ENCODE assay signal across 14 mouse cellular contexts in genomic region chr4:91111684-91112681, GRCm38 (mm10).
A peak's percentile ranks its signal among the peaks of the same experiment; 100 is the strongest.
DNase-seq lines count a peak whose midpoint lies in the region; ATAC-seq lines count a peak whose summit lies in the region.
"Had no signal": no experiment of that assay in that cellular context is flagged by ENCODE, and none has a peak within 500 bp of the region (broad histone marks: within the 10 kb centered on the region; RNA-seq: fewer than 3 reads in every experiment).

No protein-coding gene starts in this region.

- WGBS in neural tube, embryonic 14.5 days = 75% methylated on average over 11 of the region's 11 CpGs

- no peaks in the 10 kb centered on the region for H3K27me3 ChIP-seq in neural tube, embryonic 14.5 days (ENCODE audit: control insufficient read depth, insufficient read depth, low read length)

- H3K4me1 ChIP-seq in neural tube, embryonic 14.5 days (ENCODE audit: control insufficient read depth, insufficient read depth, low read length) = no peaks in the 10 kb centered on the region
- H3K4me1 ChIP-seq: limb, embryonic 10.5 days had no signal

- H3K4me2 ChIP-seq in neural tube, embryonic 14.5 days (ENCODE audit: low read depth, low read length) = no peak overlapping the region

- no peak overlapping the region for H3K4me3 ChIP-seq in neural tube, embryonic 14.5 days (ENCODE audit: low read depth, low read length)
- H3K4me3 ChIP-seq: limb, embryonic 10.5 days; myocyte had no signal

- H3K36me3 ChIP-seq in neural tube, embryonic 14.5 days (ENCODE audit: control insufficient read depth, insufficient read depth, low read length) = no peaks in the 10 kb centered on the region
- H3K36me3 ChIP-seq: limb, embryonic 10.5 days had no signal

- H3K9ac ChIP-seq in neural tube, embryonic 14.5 days (replicated peaks; ENCODE audit: low read depth, low read length) = no peak overlapping the region
- H3K9ac ChIP-seq: liver, embryonic 14.5 days had no signal

- peak; percentile 65; the same call in 1 of the 2 replicates for ATAC-seq in neural tube, embryonic 14.5 days (ENCODE audit: low read depth)
- ATAC-seq in CD4-positive, CD25-positive, alpha-beta regulatory T cell, adult 4 months = no peak

- no peak overlapping the region for H3K27ac ChIP-seq in neural tube, embryonic 14.5 days (ENCODE audit: low read depth, low read length)
- H3K27ac ChIP-seq: limb, embryonic 10.5 days; liver, embryonic 14.5 days had no signal

- peak; percentile 22 for DNase-seq in adrenal gland, postnatal 10 days
- no peak for DNase-seq in adrenal gland, postnatal 25 days
- DNase-seq in neural tube, embryonic 10.5 days (ENCODE audit: extremely low spot score, low spot score) = no peak
- DNase-seq in layer of hippocampus, postnatal 25 days (ENCODE audit: extremely low spot score in 1 of 2, low spot score in 1 of 2) = peak; percentile 15 to 26
- DNase-seq in embryo, embryonic 9.5 days (ENCODE audit: extremely low spot score) = no peak
- DNase-seq in urinary bladder, adult 2 months (ENCODE audit: low spot score) = no peak
- DNase-seq: cerebellum, adult 11-12 months; lung, postnatal 4 days; right cerebral cortex, postnatal 4 days had no signal

- H3K9me3 ChIP-seq in neural tube, embryonic 14.5 days (ENCODE audit: control insufficient read depth, low read length) = no peaks in the 10 kb centered on the region
- H3K9me3 ChIP-seq: limb, embryonic 10.5 days had no signal

Comparison
In these comparisons a context has a peak if more than half of its experiments do, and no peak if none do; other contexts are left out.
1. DNase-seq: peak in adrenal gland, postnatal 10 days (single experiment) and layer of hippocampus, postnatal 25 days (2 of 2); none in adrenal gland, postnatal 25 days (single experiment), neural tube, embryonic 10.5 days (single experiment), embryo, embryonic 9.5 days (single experiment) and urinary bladder, adult 2 months (single experiment).